Mouse (Mus musculus) midbrain, embryonic 13.5 days (tissue): ENCODE results near the gene Plac8. TPM values are rescaled to one million over a fixed set of nuclear protein-coding genes. Genes with fewer than 3 reads are reported as not detected.

Experiments
- ATAC-seq: fragments of 200-750 bp; cut with Nextera tagmentation; 2 replicates; pipeline ENCODE4 v1.8.0; 2017; ENCODE audit warnings: mild to moderate bottlenecking, moderate TSS enrichment, moderate library complexity
- H3K27ac ChIP-seq: fragments of 300-500 bp; sonication (generic); 2 replicates; pipeline ENCODE4 v1.5.1; 2015; ENCODE audit warnings: inconsistent platforms, mild to moderate bottlenecking, moderate library complexity
- H3K27me3 ChIP-seq: fragments of 300-500 bp; sonication (generic); 2 replicates; pipeline ENCODE4 v1.6.1; 2015; ENCODE audit warnings: mild to moderate bottlenecking, inconsistent platforms
- H3K36me3 ChIP-seq: fragments of 300-500 bp; sonication (generic); 2 replicates; pipeline ENCODE4 v1.6.1; 2015; ENCODE audit warnings: mild to moderate bottlenecking, inconsistent platforms
- H3K4me1 ChIP-seq: fragments of 300-500 bp; sonication (generic); replicated peaks from 2 replicates; pipeline ENCODE4 v1.6.1; 2015; ENCODE audit warnings: inconsistent platforms
- H3K4me2 ChIP-seq: fragments of 300-500 bp; sonication (generic); replicated peaks from 2 replicates; pipeline ENCODE4 v1.6.1; 2015; ENCODE audit warnings: moderate library complexity, mild to moderate bottlenecking, inconsistent platforms
- H3K4me3 ChIP-seq: fragments of 300-500 bp; sonication (generic); replicated peaks from 2 replicates; pipeline ENCODE4 v1.5.1; 2015; ENCODE audit warnings: mild to moderate bottlenecking, inconsistent platforms
- H3K9ac ChIP-seq: fragments of 300-500 bp; sonication (generic); replicated peaks from 2 replicates; pipeline ENCODE4 v1.6.1; 2015; ENCODE audit warnings: mild to moderate bottlenecking, inconsistent platforms
- H3K9me3 ChIP-seq: fragments of 300-500 bp; sonication (generic); 2 replicates; pipeline ENCODE4 v1.6.1; 2016; ENCODE audit warnings: mild to moderate bottlenecking, inconsistent platforms
- WGBS: fragments of 180-500 bp; shearing (Covaris S2); methylation state at CpG from one replicate; pipeline ENCODE4 v1.1.7; 2015; 5-methylcytosine and 5-hydroxymethylcytosine counted together
- polyA plus RNA-seq: library from polyadenylated mRNA; unstranded; fragments of >200 nt; fragmentation: Nextera tagmentation; extraction: Ambion mirVana; gene quantifications from 2 replicates; pipeline ENCODE4 v1.2.1, GENCODE M21; 2015

The Plac8 gene
- polyA plus RNA-seq, 1 experiment from 2014 or later, result not detected

- no peaks in the 10 kb centered on the region for H3K4me1 ChIP-seq
- H3K9ac ChIP-seq, result no peak overlapping the region
- H3K9me3 ChIP-seq, result no peaks in the 10 kb centered on the region
- no peak overlapping the region for H3K27ac ChIP-seq
- WGBS, result 83% methylated on average over 14 of the region's 14 CpGs
- H3K4me3 ChIP-seq, result no peak overlapping the region
- H3K4me2 ChIP-seq, result no peak overlapping the region
- ATAC-seq, result no peak
- H3K27me3 ChIP-seq, result no peaks in the 10 kb centered on the region
- H3K36me3 ChIP-seq, result no peaks in the 10 kb centered on the region
Observed at GRCm38 (mm10) chr5:100557019-100557418, 15.0 kb downstream of the Plac8 start.

- no peak overlapping the region for H3K4me2 ChIP-seq
- no peak overlapping the region for H3K4me3 ChIP-seq
- H3K27me3 ChIP-seq, result no peaks in the 10 kb centered on the region
- no peak for ATAC-seq
- H3K27ac ChIP-seq, result no peak overlapping the region
- no peaks in the 10 kb centered on the region for H3K9me3 ChIP-seq
- H3K9ac ChIP-seq, result no peak overlapping the region
- no peaks in the 10 kb centered on the region for H3K4me1 ChIP-seq
- H3K36me3 ChIP-seq, result peaks cover 18% of the 10 kb centered on the region
- 57% methylated on average over 8 of the region's 8 CpGs for WGBS
Observed at GRCm38 (mm10) chr5:100553426-100553825, 18.6 kb downstream of the Plac8 start.

- H3K9me3 ChIP-seq, result no peaks in the 10 kb centered on the region
- no peaks in the 10 kb centered on the region for H3K4me1 ChIP-seq
- no peak overlapping the region for H3K4me3 ChIP-seq
- peaks cover 32% of the 10 kb centered on the region for H3K36me3 ChIP-seq
- ATAC-seq, result no peak
- WGBS, result 74% methylated on average over 2 of the region's 2 CpGs
- no peak overlapping the region for H3K27ac ChIP-seq
- H3K27me3 ChIP-seq, result no peaks in the 10 kb centered on the region
- H3K4me2 ChIP-seq, result no peak overlapping the region
- H3K9ac ChIP-seq, result no peak overlapping the region
Observed at GRCm38 (mm10) chr5:100551952-100552351, 20.1 kb downstream of the Plac8 start.

- Histone ChIP-seq H3K4me1 (no peaks in the 10 kb centered on the region), H3K27me3 (no peaks in the 10 kb centered on the region), H3K36me3 (peaks cover 49% of the 10 kb centered on the region), H3K9ac (no peak overlapping the region), H3K4me3 (no peak overlapping the region), H3K9me3 (no peaks in the 10 kb centered on the region), H3K27ac (no peak overlapping the region), H3K4me2 (no peak overlapping the region)
- ATAC-seq, result no peak
- 100% methylated on average over 1 of the region's 1 CpGs for WGBS
Observed at GRCm38 (mm10) chr5:100550151-100550550, 21.9 kb downstream of the Plac8 start.

DNA sequence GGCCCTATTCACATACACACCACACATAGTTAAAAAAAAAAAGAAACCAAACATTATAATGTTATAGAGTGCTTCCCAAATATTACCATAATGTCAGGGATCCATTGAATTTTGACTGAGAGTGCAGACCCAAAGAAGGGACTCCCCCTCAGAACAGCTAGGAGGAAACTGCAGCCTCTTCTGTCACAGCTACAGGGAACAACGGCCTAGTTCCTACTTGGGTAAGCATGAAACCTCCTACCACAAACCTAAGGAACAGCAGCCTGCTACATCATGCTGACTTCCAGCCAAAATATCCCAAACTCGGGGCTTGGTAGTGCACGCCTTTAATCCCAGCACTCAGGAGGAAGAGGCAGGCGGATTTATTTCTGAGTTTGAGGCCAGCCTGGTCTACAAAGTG, 22.7 kb downstream of the Plac8 start:
- no peak overlapping the region for H3K4me2 ChIP-seq
- no peaks in the 10 kb centered on the region for H3K9me3 ChIP-seq
- H3K9ac ChIP-seq, result no peak overlapping the region
- H3K4me3 ChIP-seq, result no peak overlapping the region
- H3K27me3 ChIP-seq, result no peaks in the 10 kb centered on the region
- WGBS, result 92% methylated on average over 4 of the region's 4 CpGs
- H3K27ac ChIP-seq, result no peak overlapping the region
- no peaks in the 10 kb centered on the region for H3K4me1 ChIP-seq
- ATAC-seq, result no peak
- H3K36me3 ChIP-seq, result peaks cover 58% of the 10 kb centered on the region

DNA sequence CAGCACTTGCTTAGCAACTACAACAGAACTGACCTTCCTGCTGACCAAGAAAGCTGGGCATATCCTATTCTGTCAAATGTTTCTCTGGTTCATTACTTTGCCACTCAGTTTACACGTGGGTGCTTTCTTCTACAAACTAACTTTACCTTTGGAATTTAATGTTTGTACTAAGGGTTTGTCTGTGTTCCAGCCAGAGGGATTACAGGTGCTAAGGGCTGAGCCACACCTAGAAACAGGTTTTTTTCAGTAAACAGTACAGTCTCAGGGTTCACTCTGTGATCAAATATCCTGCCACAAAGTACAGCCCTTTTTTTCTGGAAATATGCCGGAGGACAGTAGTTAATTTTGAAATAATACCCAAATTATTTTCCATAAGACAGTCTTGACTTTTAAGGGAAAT, 23.8 kb downstream of the Plac8 start:
- Histone ChIP-seq H3K4me1 (no peaks in the 10 kb centered on the region), H3K9me3 (no peaks in the 10 kb centered on the region), H3K4me2 (no peak overlapping the region), H3K27me3 (no peaks in the 10 kb centered on the region), H3K36me3 (peaks cover 67% of the 10 kb centered on the region), H3K4me3 (no peak overlapping the region), H3K9ac (no peak overlapping the region), H3K27ac (no peak overlapping the region)
- no peak for ATAC-seq
- WGBS, result 89% methylated on average over 2 of the region's 2 CpGs

DNA sequence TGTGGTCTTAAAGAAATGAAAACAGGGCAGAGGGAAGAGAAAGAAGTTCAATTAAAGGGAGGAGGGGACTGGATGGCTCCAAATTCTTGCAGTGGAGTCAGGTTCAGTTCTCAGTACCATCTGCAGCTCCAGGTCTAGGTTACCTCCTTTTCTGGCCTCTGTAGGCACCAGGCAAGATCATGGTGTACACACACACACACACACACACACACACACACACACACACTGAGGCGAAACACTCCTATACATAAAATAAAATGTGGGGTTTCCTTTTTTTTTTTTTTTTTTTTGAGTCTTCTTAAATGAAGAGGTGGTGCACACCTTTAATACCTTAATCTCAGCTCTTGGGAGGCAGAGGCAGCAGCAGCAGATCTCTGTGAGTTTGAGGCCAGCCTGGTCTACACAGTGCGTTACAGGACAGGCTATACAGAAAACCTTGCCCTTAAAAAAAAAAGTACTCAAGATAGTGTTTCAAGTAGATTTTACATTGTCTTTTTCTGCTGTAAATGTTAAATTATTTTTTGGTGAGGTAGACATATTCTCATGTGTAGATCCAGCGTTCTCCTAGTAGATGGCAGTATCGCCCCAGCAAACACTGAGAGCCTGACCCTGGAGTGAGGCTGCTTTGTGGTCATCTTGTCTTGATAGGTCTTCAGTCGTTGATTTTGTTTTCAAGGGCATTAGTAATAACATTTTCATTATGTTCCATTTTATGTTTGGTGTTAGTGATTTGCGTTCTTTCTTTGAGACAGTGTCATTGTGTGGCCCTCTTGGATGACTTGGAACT, 25.6 kb downstream of the Plac8 start:
- H3K9me3 ChIP-seq, result no peaks in the 10 kb centered on the region
- H3K4me3 ChIP-seq, result no peak overlapping the region
- no peaks in the 10 kb centered on the region for H3K27me3 ChIP-seq
- H3K4me2 ChIP-seq, result no peak overlapping the region
- no peak for ATAC-seq
- H3K4me1 ChIP-seq, result no peaks in the 10 kb centered on the region
- H3K9ac ChIP-seq, result no peak overlapping the region
- 92% methylated on average over 6 of the region's 6 CpGs for WGBS
- H3K36me3 ChIP-seq, result peaks cover 83% of the 10 kb centered on the region
- H3K27ac ChIP-seq, result no peak overlapping the region

DNA sequence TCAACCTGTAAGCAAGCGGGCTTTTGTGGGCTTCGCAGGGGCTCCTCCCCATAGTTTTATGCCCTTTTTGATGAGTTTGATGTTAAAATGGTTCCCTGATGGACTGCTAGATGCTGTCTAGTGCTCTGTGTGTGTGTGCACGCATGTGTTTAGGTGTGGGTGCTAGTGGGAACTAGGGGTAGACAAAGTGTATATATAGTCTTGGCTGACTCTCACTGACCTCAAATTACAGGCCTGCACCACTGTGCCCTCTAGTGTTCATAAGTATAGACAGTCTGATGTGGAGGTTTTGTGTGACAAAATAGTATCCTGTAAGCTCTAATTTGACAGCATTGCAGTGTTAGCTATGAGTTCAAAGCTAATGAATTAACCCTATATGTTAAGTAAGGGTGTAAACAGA, 35.4 kb downstream of the Plac8 start:
- H3K9ac ChIP-seq, result no peak overlapping the region
- no peak overlapping the region for H3K4me2 ChIP-seq
- no peaks in the 10 kb centered on the region for H3K4me1 ChIP-seq
- no peak overlapping the region for H3K4me3 ChIP-seq
- 93% methylated on average over 3 of the region's 3 CpGs for WGBS
- H3K27ac ChIP-seq, result no peak overlapping the region
- H3K9me3 ChIP-seq, result no peaks in the 10 kb centered on the region
- peaks cover 61% of the 10 kb centered on the region for H3K36me3 ChIP-seq
- ATAC-seq, result no peak
- H3K27me3 ChIP-seq, result no peaks in the 10 kb centered on the region

DNA sequence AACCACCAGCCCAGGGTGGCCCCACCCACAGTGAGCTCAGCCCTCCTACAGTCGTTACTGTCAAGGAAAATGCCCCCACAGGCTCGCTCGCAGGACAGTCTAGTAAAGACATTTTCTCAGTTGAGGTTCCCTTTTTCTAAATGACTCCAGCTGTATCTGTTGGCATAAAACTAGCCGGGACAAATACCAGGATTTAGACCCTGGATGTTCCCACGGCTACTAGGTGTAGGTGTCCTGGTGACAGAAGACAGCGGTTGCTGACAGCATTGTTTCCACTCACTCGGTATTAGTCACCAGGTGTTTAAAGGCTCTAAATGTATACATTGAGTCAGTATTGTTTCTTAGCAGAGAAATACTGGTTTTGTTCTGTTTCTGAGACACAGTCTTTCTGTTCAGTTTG, 36.2 kb downstream of the Plac8 start:
- Histone ChIP-seq H3K9me3 (no peaks in the 10 kb centered on the region), H3K27me3 (no peaks in the 10 kb centered on the region), H3K9ac (no peak overlapping the region; the same call in 1 of the 2 replicates), H3K36me3 (peaks cover 63% of the 10 kb centered on the region), H3K4me3 (no peak overlapping the region), H3K27ac (no peak overlapping the region), H3K4me1 (no peaks in the 10 kb centered on the region), H3K4me2 (no peak overlapping the region)
- 88% methylated on average over 7 of the region's 7 CpGs for WGBS
- ATAC-seq, result no peak

DNA sequence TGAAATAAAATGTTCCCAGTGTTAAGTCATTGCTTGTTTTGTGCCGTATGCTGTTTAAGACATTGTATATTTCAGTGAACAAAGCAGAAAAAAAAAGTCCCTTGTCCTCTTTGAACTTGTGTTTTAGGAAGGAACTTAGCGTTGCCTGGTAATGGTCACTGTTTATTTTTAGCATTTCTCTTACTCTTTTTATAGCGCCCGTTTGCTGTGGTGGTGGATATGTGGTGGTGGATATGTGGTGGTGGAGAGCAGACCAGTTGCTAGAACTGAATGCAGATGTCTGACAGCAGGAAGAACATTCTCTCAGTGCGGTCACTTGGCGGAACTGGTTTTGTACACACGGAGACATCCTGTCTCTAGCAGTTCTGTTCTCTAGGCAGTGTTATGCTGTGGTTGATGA, 45.9 kb downstream of the Plac8 start:
- WGBS, result 87% methylated on average over 7 of the region's 7 CpGs
- H3K27ac ChIP-seq, result no peak overlapping the region
- H3K9me3 ChIP-seq, result no peaks in the 10 kb centered on the region
- H3K9ac ChIP-seq, result no peak overlapping the region
- no peaks in the 10 kb centered on the region for H3K4me1 ChIP-seq
- no peaks in the 10 kb centered on the region for H3K27me3 ChIP-seq
- H3K4me3 ChIP-seq, result no peak overlapping the region
- H3K36me3 ChIP-seq, result peaks cover 37% of the 10 kb centered on the region
- no peak overlapping the region for H3K4me2 ChIP-seq
- ATAC-seq, result no peak

DNA sequence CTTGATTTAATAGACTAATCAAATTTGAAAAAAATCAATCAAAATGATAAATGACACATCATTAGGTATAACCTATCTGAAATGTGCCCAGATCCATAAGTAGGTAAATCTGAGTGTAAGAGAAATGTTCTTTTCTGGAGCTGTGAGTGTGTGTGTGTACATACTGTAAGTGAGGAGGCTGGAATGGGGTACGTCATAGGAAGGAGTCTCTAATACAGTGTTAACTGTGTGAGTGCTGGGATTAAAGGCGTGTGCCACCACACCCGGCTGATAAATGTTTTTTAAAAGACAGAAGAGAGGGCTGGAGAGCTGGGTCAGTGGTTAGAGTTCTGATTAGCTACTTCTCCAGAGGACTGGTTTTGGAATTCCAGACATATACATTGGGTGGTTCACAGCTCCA, 46.4 kb downstream of the Plac8 start:
- ATAC-seq, result no peak
- no peak overlapping the region for H3K27ac ChIP-seq

GRCm38 (mm10) chr5:100524921-100525320, 47.1 kb downstream of the Plac8 start:
- Histone ChIP-seq H3K4me1 (peaks cover 8% of the 10 kb centered on the region), H3K9me3 (no peaks in the 10 kb centered on the region), H3K36me3 (peaks cover 24% of the 10 kb centered on the region), H3K9ac (no peak overlapping the region), H3K27me3 (no peaks in the 10 kb centered on the region), H3K4me2 (no peak overlapping the region), H3K4me3 (no peak overlapping the region), H3K27ac (no peak overlapping the region)
- WGBS, result 96% methylated on average over 9 of the region's 9 CpGs
- ATAC-seq, result no peak

More for the DNA sequence above, 46.4 kb downstream of the Plac8 start:
- Histone ChIP-seq H3K9ac (no peak overlapping the region), H3K4me3 (no peak overlapping the region), H3K4me2 (no peak overlapping the region), H3K4me1 (peaks cover under 1% of the 10 kb centered on the region), H3K27me3 (no peaks in the 10 kb centered on the region), H3K36me3 (peaks cover 31% of the 10 kb centered on the region), H3K9me3 (no peaks in the 10 kb centered on the region)
- WGBS, result 92% methylated on average over 3 of the region's 3 CpGs

DNA sequence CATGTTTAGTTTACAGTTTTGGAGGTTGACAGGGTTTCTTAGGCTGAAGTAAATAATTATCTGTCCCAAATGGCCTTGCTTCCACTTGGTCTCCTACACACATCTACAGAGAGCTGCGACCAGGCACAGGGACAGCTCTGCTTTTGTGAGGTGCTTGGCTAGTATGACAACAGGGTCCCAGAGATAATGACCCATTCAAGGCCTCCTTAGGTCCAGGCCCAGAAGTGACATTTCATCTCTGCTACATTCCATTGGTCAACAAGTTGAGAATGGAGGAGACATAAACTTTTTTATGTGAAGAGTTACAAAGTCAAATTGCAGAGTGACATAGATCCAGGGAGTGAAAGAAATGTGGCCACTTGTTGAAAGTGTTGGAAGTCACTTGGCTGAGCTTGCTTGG, 48.7 kb downstream of the Plac8 start:
- peaks cover 10% of the 10 kb centered on the region for H3K36me3 ChIP-seq
- H3K9me3 ChIP-seq, result no peaks in the 10 kb centered on the region
- ATAC-seq, result no peak
- H3K4me2 ChIP-seq, result no peak overlapping the region
- H3K27me3 ChIP-seq, result no peaks in the 10 kb centered on the region
- H3K4me1 ChIP-seq, result peaks cover 17% of the 10 kb centered on the region
- no peak overlapping the region for H3K9ac ChIP-seq
- WGBS, result 100% methylated on average over 1 of the region's 1 CpGs
- H3K4me3 ChIP-seq, result no peak overlapping the region
- H3K27ac ChIP-seq, result no peak overlapping the region
